Mouse (Mus musculus): Measurements from ENCODE around the gene Fmo4.
"Not testable (repeated sequence)": the region's sequence is repeated elsewhere in the genome, so short reads cannot be mapped to it uniquely, and the experiment has no call there.

Gene Fmo4

GRCm38 (mm10) chr1:162792306-162793044 lies 21.3 kb downstream of the Fmo4 start:
- DNase-seq (ENCODE audit: low spot score), result peak; percentile 10

GRCm38 (mm10) chr1:162785222-162785621 lies 28.6 kb downstream of the Fmo4 start:
- DNase-seq (ENCODE audit: low spot score), result no peak

GRCm38 (mm10) chr1:162783669-162784248 lies 30.0 kb downstream of the Fmo4 start:
- no peak for DNase-seq (ENCODE audit: low spot score)

- DNase-seq (ENCODE audit: low spot score), result not testable (repeated sequence)
These were observed 32.7 kb downstream of the Fmo4 start for GRCm38 (mm10) chr1:162781035-162781434.

- no peak for DNase-seq (ENCODE audit: low spot score)
These were observed 35.7 kb downstream of the Fmo4 start for GRCm38 (mm10) chr1:162777943-162778538.

GRCm38 (mm10) chr1:162773661-162774060 lies 40.1 kb downstream of the Fmo4 start:
- DNase-seq (ENCODE audit: low spot score), result no peak

- DNase-seq (ENCODE audit: low spot score), result no peak
These were observed 42.0 kb downstream of the Fmo4 start for GRCm38 (mm10) chr1:162771617-162772360.

- DNase-seq (ENCODE audit: low spot score), result no peak
These were observed 61.8 kb downstream of the Fmo4 start for GRCm38 (mm10) chr1:162752009-162752408.

- DNase-seq (ENCODE audit: low spot score), result no peak
These were observed 64.2 kb downstream of the Fmo4 start for GRCm38 (mm10) chr1:162749607-162750006.

- no peak for DNase-seq (ENCODE audit: low spot score)
These were observed 65.0 kb downstream of the Fmo4 start for GRCm38 (mm10) chr1:162748761-162749160.
